Mouse (Mus musculus) forebrain, embryonic 15.5 days (tissue): ENCODE measurements at regions not wholly inside any gene's neighbourhood (a gene's known extent, or its start where the extent isn't known, plus 50 kb on each side); places are given as distances from the start of the nearest gene placed in this dataset.

ENCODE experiments used
- ATAC-seq: fragments of 200-750 bp; cut with Nextera tagmentation; replicated peaks from 2 replicates; pipeline ENCODE4 v1.8.0; 2017; ENCODE audit warnings: mild to moderate bottlenecking, moderate TSS enrichment, moderate library complexity
- H3K27ac ChIP-seq: fragments of 300-500 bp; sonication (generic); replicated peaks from 2 replicates; pipeline ENCODE4 v1.5.1; 2015; ENCODE audit warnings: mild to moderate bottlenecking, inconsistent platforms
- H3K27me3 ChIP-seq: fragments of 300-500 bp; sonication (generic); 2 replicates; pipeline ENCODE4 v1.6.1; 2015; ENCODE audit warnings: inconsistent platforms
- H3K36me3 ChIP-seq: fragments of 300-500 bp; sonication (generic); 2 replicates; pipeline ENCODE4 v1.6.1; 2015; ENCODE audit warnings: mild to moderate bottlenecking, inconsistent platforms
- H3K4me1 ChIP-seq: fragments of 300-500 bp; sonication (generic); 2 replicates; pipeline ENCODE4 v1.6.1; 2015; ENCODE audit warnings: inconsistent platforms
- H3K4me2 ChIP-seq: fragments of 300-500 bp; sonication (generic); replicated peaks from 2 replicates; pipeline ENCODE4 v1.6.1; 2015; ENCODE audit warnings: mild to moderate bottlenecking, inconsistent platforms
- H3K4me3 ChIP-seq: fragments of 300-500 bp; sonication (generic); 2 replicates; pipeline ENCODE4 v1.5.1; 2015; ENCODE audit warnings: mild to moderate bottlenecking, inconsistent platforms
- H3K9ac ChIP-seq: fragments of 300-500 bp; sonication (generic); replicated peaks from 2 replicates; pipeline ENCODE4 v1.6.1; 2015; ENCODE audit warnings: mild to moderate bottlenecking, inconsistent platforms
- H3K9me3 ChIP-seq: fragments of 300-500 bp; sonication (generic); 2 replicates; pipeline ENCODE4 v1.6.1; 2016; ENCODE audit warnings: inconsistent platforms
- WGBS: fragments of 180-500 bp; shearing (Covaris S2); methylation state at CpG from one replicate; pipeline ENCODE4 v1.1.7; 2015; ENCODE audit warnings: mixed read lengths; 5-methylcytosine and 5-hydroxymethylcytosine counted together

- Histone ChIP-seq H3K27me3 (no peaks in the 10 kb centered on the region), H3K4me3 (no peak overlapping the region), H3K27ac (no peak overlapping the region), H3K4me1 (no peaks in the 10 kb centered on the region), H3K9ac (no peak overlapping the region), H3K36me3 (no peaks in the 10 kb centered on the region), H3K9me3 (no peaks in the 10 kb centered on the region), H3K4me2 (no peak overlapping the region)
- WGBS = 53% methylated on average over 3 of the region's 3 CpGs
- ATAC-seq = peak; percentile 89
Observed at GRCm38 (mm10) chr13:32530926-32531512, 192.5 kb upstream of the Gmds start.

GRCm38 (mm10) chr13:32518611-32519344 lies 180.2 kb upstream of the Gmds start:
- H3K4me3 ChIP-seq = no peak overlapping the region
- no peaks in the 10 kb centered on the region for H3K27me3 ChIP-seq
- ATAC-seq = no peak
- no peaks in the 10 kb centered on the region for H3K36me3 ChIP-seq
- no peaks in the 10 kb centered on the region for H3K9me3 ChIP-seq
- no peak overlapping the region for H3K4me2 ChIP-seq
- 87% methylated on average over 16 of the region's 16 CpGs for WGBS
- H3K4me1 ChIP-seq = no peaks in the 10 kb centered on the region
- H3K9ac ChIP-seq = no peak overlapping the region
- no peak overlapping the region for H3K27ac ChIP-seq

- no peak for ATAC-seq
- Histone ChIP-seq H3K9me3 (no peaks in the 10 kb centered on the region), H3K27me3 (no peaks in the 10 kb centered on the region), H3K9ac (no peak overlapping the region), H3K4me3 (no peak overlapping the region), H3K4me2 (no peak overlapping the region), H3K36me3 (no peaks in the 10 kb centered on the region), H3K4me1 (no peaks in the 10 kb centered on the region), H3K27ac (no peak overlapping the region)
- 87% methylated on average over 8 of the region's 8 CpGs for WGBS
Observed at GRCm38 (mm10) chr13:32517514-32517913, 179.0 kb upstream of the Gmds start.

- Histone ChIP-seq H3K4me3 (no peak overlapping the region), H3K4me1 (no peaks in the 10 kb centered on the region), H3K27me3 (no peaks in the 10 kb centered on the region), H3K4me2 (no peak overlapping the region), H3K36me3 (no peaks in the 10 kb centered on the region), H3K27ac (no peak overlapping the region), H3K9me3 (no peaks in the 10 kb centered on the region), H3K9ac (no peak overlapping the region)
- no peak for ATAC-seq
- 88% methylated on average over 5 of the region's 5 CpGs for WGBS
Observed at GRCm38 (mm10) chr13:32509231-32510023, 170.9 kb upstream of the Gmds start.

- no peak overlapping the region for H3K27ac ChIP-seq
- no peaks in the 10 kb centered on the region for H3K36me3 ChIP-seq
- no peak overlapping the region for H3K4me2 ChIP-seq
- WGBS = 82% methylated on average over 3 of the region's 3 CpGs
- ATAC-seq = no peak
- no peaks in the 10 kb centered on the region for H3K27me3 ChIP-seq
- no peaks in the 10 kb centered on the region for H3K4me1 ChIP-seq
- H3K9ac ChIP-seq = no peak overlapping the region
- H3K4me3 ChIP-seq = no peak overlapping the region
- no peaks in the 10 kb centered on the region for H3K9me3 ChIP-seq
Observed at GRCm38 (mm10) chr13:32508447-32508846, 169.9 kb upstream of the Gmds start.

GRCm38 (mm10) chr13:32507825-32508224 lies 169.3 kb upstream of the Gmds start:
- WGBS = 84% methylated on average over 2 of the region's 2 CpGs
- Histone ChIP-seq H3K9ac (no peak overlapping the region), H3K36me3 (no peaks in the 10 kb centered on the region), H3K4me1 (no peaks in the 10 kb centered on the region), H3K4me2 (no peak overlapping the region), H3K9me3 (no peaks in the 10 kb centered on the region), H3K27ac (no peak overlapping the region), H3K4me3 (no peak overlapping the region), H3K27me3 (no peaks in the 10 kb centered on the region)
- no peak for ATAC-seq

- Histone ChIP-seq H3K27me3 (no peaks in the 10 kb centered on the region), H3K9ac (no peak overlapping the region), H3K27ac (no peak overlapping the region), H3K4me2 (no peak overlapping the region), H3K4me1 (no peaks in the 10 kb centered on the region), H3K36me3 (no peaks in the 10 kb centered on the region), H3K9me3 (no peaks in the 10 kb centered on the region), H3K4me3 (no peak overlapping the region)
- no peak for ATAC-seq
- WGBS = 83% methylated on average over 8 of the region's 8 CpGs
Observed at GRCm38 (mm10) chr13:32498205-32498790, 159.8 kb upstream of the Gmds start.

GRCm38 (mm10) chr13:32496263-32496662 lies 157.7 kb upstream of the Gmds start:
- H3K9ac ChIP-seq = no peak overlapping the region
- ATAC-seq = no peak
- WGBS = 90% methylated on average over 2 of the region's 2 CpGs
- no peaks in the 10 kb centered on the region for H3K9me3 ChIP-seq
- no peak overlapping the region for H3K4me2 ChIP-seq
- no peak overlapping the region for H3K27ac ChIP-seq
- H3K36me3 ChIP-seq = no peaks in the 10 kb centered on the region
- no peaks in the 10 kb centered on the region for H3K27me3 ChIP-seq
- no peak overlapping the region for H3K4me3 ChIP-seq
- no peaks in the 10 kb centered on the region for H3K4me1 ChIP-seq

GRCm38 (mm10) chr13:32495063-32495462 lies 156.5 kb upstream of the Gmds start:
- H3K4me1 ChIP-seq = no peaks in the 10 kb centered on the region
- H3K4me3 ChIP-seq = no peak overlapping the region
- H3K36me3 ChIP-seq = no peaks in the 10 kb centered on the region
- H3K9me3 ChIP-seq = no peaks in the 10 kb centered on the region
- H3K27ac ChIP-seq = no peak overlapping the region
- H3K4me2 ChIP-seq = no peak overlapping the region
- 78% methylated on average over 6 of the region's 6 CpGs for WGBS
- H3K27me3 ChIP-seq = no peaks in the 10 kb centered on the region
- no peak overlapping the region for H3K9ac ChIP-seq
- ATAC-seq = no peak

GRCm38 (mm10) chr13:32493806-32494205 lies 155.3 kb upstream of the Gmds start:
- H3K36me3 ChIP-seq = no peaks in the 10 kb centered on the region
- ATAC-seq = no peak
- no peak overlapping the region for H3K4me3 ChIP-seq
- H3K9ac ChIP-seq = no peak overlapping the region
- H3K9me3 ChIP-seq = no peaks in the 10 kb centered on the region
- H3K4me1 ChIP-seq = no peaks in the 10 kb centered on the region
- H3K27ac ChIP-seq = no peak overlapping the region
- H3K27me3 ChIP-seq = no peaks in the 10 kb centered on the region
- WGBS = 87% methylated on average over 7 of the region's 7 CpGs
- no peak overlapping the region for H3K4me2 ChIP-seq

GRCm38 (mm10) chr13:32493309-32493708 lies 154.8 kb upstream of the Gmds start:
- no peak overlapping the region for H3K4me3 ChIP-seq
- no peaks in the 10 kb centered on the region for H3K27me3 ChIP-seq
- H3K4me2 ChIP-seq = no peak overlapping the region
- WGBS = 30% methylated on average over 7 of the region's 7 CpGs
- no peaks in the 10 kb centered on the region for H3K9me3 ChIP-seq
- H3K27ac ChIP-seq = no peak overlapping the region
- ATAC-seq = no peak
- H3K4me1 ChIP-seq = no peaks in the 10 kb centered on the region
- no peak overlapping the region for H3K9ac ChIP-seq
- no peaks in the 10 kb centered on the region for H3K36me3 ChIP-seq

- H3K27me3 ChIP-seq = no peaks in the 10 kb centered on the region
- no peaks in the 10 kb centered on the region for H3K9me3 ChIP-seq
- whole genome bisulfite sequencing = 83% methylated on average over 7 of the region's 7 CpGs
- no peak for ATAC-seq
- H3K36me3 ChIP-seq = no peaks in the 10 kb centered on the region
- H3K27ac ChIP-seq = no peak overlapping the region
- no peak overlapping the region for H3K9ac ChIP-seq
- no peak overlapping the region for H3K4me3 ChIP-seq
- no peaks in the 10 kb centered on the region for H3K4me1 ChIP-seq
- H3K4me2 ChIP-seq = no peak overlapping the region
Observed at GRCm38 (mm10) chr13:32492566-32492965, 154.0 kb upstream of the Gmds start.
